Mouse (Mus musculus) bone marrow macrophage, adult 2 months (primary cell): ENCODE results near the gene Sugct. TPM values are rescaled to one million over a fixed set of nuclear protein-coding genes. Genes with fewer than 3 reads are reported as not detected.

ENCODE experiments used
- H3K27ac ChIP-seq: 2 replicates; pipeline ENCODE4 v1.5.1; 2012; ENCODE audit warnings: low read depth, low read length; ENCODE audit not compliant: insufficient read depth
- H3K4me1 ChIP-seq: 2 replicates; pipeline ENCODE4 v1.6.1; 2012; ENCODE audit warnings: low read length; ENCODE audit not compliant: control insufficient read depth, insufficient read depth
- H3K4me3 ChIP-seq: 2 replicates; pipeline ENCODE4 v1.5.1; 2012; ENCODE audit warnings: mild to moderate bottlenecking, low read length, moderate library complexity; ENCODE audit not compliant: insufficient read depth
- CTCF ChIP-seq: IDR thresholded peaks from 2 replicates; pipeline ENCODE4 v1.5.1; 2012; ENCODE audit warnings: low read depth, mild to moderate bottlenecking, low read length, moderate library complexity
- POLR2A ChIP-seq: IDR thresholded peaks from 2 replicates; pipeline ENCODE4 v1.6.1; 2012; ENCODE audit warnings: mild to moderate bottlenecking, low read depth, low read length, borderline replicate concordance
- polyA plus RNA-seq: library from polyadenylated mRNA; stranded (reverse); fragments of >200 nt; gene quantifications from 2 replicates; pipeline ENCODE4 v1.2.4, GENCODE M21; 2012; ENCODE audit not compliant: missing spikeins, insufficient read depth, insufficient read length

Gene Sugct
- polyA plus RNA-seq, 1 experiment: 2.4 TPM

- H3K4me1 ChIP-seq: no peaks in the 10 kb centered on the region
- no peak overlapping the region for H3K4me3 ChIP-seq
- TF ChIP-seq CTCF (no peak), POLR2A (no peak)
- H3K27ac ChIP-seq: no peak overlapping the region
These were observed 510.1 kb downstream of the Sugct start for GRCm38 (mm10) chr13:17185253-17185652.

GRCm38 (mm10) chr13:17165917-17166316 lies 529.4 kb downstream of the Sugct start:
- TF ChIP-seq POLR2A (no peak), CTCF (no peak)
- H3K27ac ChIP-seq: no peak overlapping the region

GRCm38 (mm10) chr13:17164721-17165120 lies 530.6 kb downstream of the Sugct start:
- no peak for TF ChIP-seq POLR2A
- TF ChIP-seq CTCF: no peak
- no peak overlapping the region for H3K27ac ChIP-seq
- no peak overlapping the region for H3K4me3 ChIP-seq
- no peaks in the 10 kb centered on the region for H3K4me1 ChIP-seq

More at GRCm38 (mm10) chr13:17165917-17166316, 529.4 kb downstream of the Sugct start:
- no peaks in the 10 kb centered on the region for H3K4me1 ChIP-seq
- H3K4me3 ChIP-seq: no peak overlapping the region

GRCm38 (mm10) chr13:17146441-17146992 lies 548.8 kb downstream of the Sugct start:
- Histone ChIP-seq H3K27ac (no peak overlapping the region), H3K4me1 (no peaks in the 10 kb centered on the region), H3K4me3 (no peak overlapping the region)
- TF ChIP-seq POLR2A: no peak
- no peak for TF ChIP-seq CTCF

- H3K4me1 ChIP-seq: no peaks in the 10 kb centered on the region
- H3K27ac ChIP-seq: no peak overlapping the region
- TF ChIP-seq POLR2A (no peak), CTCF (no peak)
These were observed 579.3 kb downstream of the Sugct start for GRCm38 (mm10) chr13:17116073-17116472.

GRCm38 (mm10) chr13:17102372-17102771 lies 593.0 kb downstream of the Sugct start:
- no peak overlapping the region for H3K4me3 ChIP-seq
- no peak overlapping the region for H3K27ac ChIP-seq
- H3K4me1 ChIP-seq: no peaks in the 10 kb centered on the region
- no peak for TF ChIP-seq CTCF
- TF ChIP-seq POLR2A: no peak

More at GRCm38 (mm10) chr13:17116073-17116472, 579.3 kb downstream of the Sugct start:
- H3K4me3 ChIP-seq: no peak overlapping the region

GRCm38 (mm10) chr13:17086547-17086946 lies 608.8 kb downstream of the Sugct start:
- Histone ChIP-seq H3K4me1 (no peaks in the 10 kb centered on the region), H3K4me3 (no peak overlapping the region), H3K27ac (no peak overlapping the region)
- TF ChIP-seq CTCF (no peak), POLR2A (no peak)

GRCm38 (mm10) chr13:17086146-17086545 lies 609.2 kb downstream of the Sugct start:
- Histone ChIP-seq H3K4me3 (no peak overlapping the region), H3K27ac (no peak overlapping the region), H3K4me1 (no peaks in the 10 kb centered on the region)
- TF ChIP-seq POLR2A (no peak), CTCF (no peak)

GRCm38 (mm10) chr13:17084946-17085852 lies 610.2 kb downstream of the Sugct start:
- H3K4me3 ChIP-seq: no peak overlapping the region
- TF ChIP-seq POLR2A: no peak
- no peak for TF ChIP-seq CTCF

GRCm38 (mm10) chr13:17081618-17082017 lies 613.7 kb downstream of the Sugct start:
- TF ChIP-seq POLR2A (no peak), CTCF (no peak)

More at GRCm38 (mm10) chr13:17084946-17085852, 610.2 kb downstream of the Sugct start:
- no peak overlapping the region for H3K27ac ChIP-seq
- no peaks in the 10 kb centered on the region for H3K4me1 ChIP-seq

More at GRCm38 (mm10) chr13:17081618-17082017, 613.7 kb downstream of the Sugct start:
- no peak overlapping the region for H3K27ac ChIP-seq
- no peaks in the 10 kb centered on the region for H3K4me1 ChIP-seq
- no peak overlapping the region for H3K4me3 ChIP-seq
